Mouse (Mus musculus) heart, embryonic 10.5 days (tissue): ENCODE results near the gene Adgb. TPM values are rescaled to one million over a fixed set of nuclear protein-coding genes. Genes with fewer than 3 reads are reported as not detected.

Experiments
- polyA plus RNA-seq: library from polyadenylated mRNA; unstranded; fragments of >200 nt; fragmentation: Nextera tagmentation; extraction: Ambion mirVana; gene quantifications from 2 replicates; pipeline ENCODE4 v1.2.1, GENCODE M21; 2016

The Adgb gene
- polyA plus RNA-seq, 1 experiment from 2014 or later, result 0.31 TPM

Other genes starting within 250 kb of the Adgb start
- gene Rab32, start 85.9 kb upstream of the Adgb start, polyA plus RNA-seq, result 13.7 and 22.0 TPM in 2 replicates
- not detected in 2 replicates for gene Gm10944, start 209.0 kb upstream of the Adgb start, polyA plus RNA-seq